Mouse (Mus musculus): ENCODE data around the gene Bcat2. TPM values are rescaled to one million over a fixed set of nuclear protein-coding genes. Genes with fewer than 3 reads are reported as not detected.

Gene Bcat2
- polyA plus RNA-seq, 2 experiments from 2014 or later = 40.9 to 56.9 TPM

DNA sequence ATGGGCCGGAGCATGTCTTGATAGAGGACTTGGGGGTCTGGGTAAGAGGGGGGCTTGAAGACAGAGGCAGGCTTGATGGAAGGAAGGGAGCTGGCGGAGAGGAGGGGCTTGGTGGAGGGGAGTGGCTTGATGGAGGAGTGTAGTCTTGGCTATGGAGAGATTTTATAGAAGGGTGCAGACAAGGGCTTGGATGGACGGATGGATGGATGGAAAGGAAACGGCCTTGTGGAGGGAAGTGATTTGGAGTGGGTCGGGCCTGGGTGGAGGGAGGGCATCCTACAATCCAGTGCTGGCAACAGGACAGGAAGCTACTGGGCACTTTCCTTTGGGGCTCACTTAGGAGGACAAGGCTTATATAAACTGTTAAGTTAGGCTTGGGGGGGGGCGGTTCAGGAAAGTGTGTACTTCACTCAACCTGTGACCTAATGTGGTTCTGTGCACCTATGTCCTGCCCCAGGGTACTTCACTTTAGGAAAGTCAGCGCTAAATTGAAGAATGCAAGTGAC, 56.7 kb downstream of the Bcat2 start:
- ATAC-seq = no peak

DNA sequence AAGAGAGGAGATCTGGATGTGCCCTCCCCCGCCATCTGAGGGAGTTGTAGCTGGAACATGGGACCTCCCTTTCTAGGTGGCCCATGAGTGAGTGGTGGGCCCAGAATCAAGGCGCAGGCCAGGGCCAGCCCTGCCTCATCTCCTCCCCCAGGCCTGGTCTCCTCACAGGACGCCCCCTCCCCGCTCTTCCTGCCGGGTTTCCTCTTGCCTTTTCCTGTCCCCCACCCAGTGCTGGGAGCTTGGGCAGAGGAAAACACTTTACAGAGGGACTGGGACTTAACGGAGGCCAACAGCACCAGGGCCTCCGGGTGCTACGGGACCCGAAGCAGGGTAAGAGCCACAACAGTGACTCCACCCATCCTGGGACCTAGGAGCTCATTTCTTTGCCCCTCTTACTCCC, 57.3 kb downstream of the Bcat2 start, which contains the start of gene Rasip1:
Gene Rasip1, plus strand, starts transcription at position 228 of the 400 bp plus-strand sequence.
- ATAC-seq = no peak

DNA sequence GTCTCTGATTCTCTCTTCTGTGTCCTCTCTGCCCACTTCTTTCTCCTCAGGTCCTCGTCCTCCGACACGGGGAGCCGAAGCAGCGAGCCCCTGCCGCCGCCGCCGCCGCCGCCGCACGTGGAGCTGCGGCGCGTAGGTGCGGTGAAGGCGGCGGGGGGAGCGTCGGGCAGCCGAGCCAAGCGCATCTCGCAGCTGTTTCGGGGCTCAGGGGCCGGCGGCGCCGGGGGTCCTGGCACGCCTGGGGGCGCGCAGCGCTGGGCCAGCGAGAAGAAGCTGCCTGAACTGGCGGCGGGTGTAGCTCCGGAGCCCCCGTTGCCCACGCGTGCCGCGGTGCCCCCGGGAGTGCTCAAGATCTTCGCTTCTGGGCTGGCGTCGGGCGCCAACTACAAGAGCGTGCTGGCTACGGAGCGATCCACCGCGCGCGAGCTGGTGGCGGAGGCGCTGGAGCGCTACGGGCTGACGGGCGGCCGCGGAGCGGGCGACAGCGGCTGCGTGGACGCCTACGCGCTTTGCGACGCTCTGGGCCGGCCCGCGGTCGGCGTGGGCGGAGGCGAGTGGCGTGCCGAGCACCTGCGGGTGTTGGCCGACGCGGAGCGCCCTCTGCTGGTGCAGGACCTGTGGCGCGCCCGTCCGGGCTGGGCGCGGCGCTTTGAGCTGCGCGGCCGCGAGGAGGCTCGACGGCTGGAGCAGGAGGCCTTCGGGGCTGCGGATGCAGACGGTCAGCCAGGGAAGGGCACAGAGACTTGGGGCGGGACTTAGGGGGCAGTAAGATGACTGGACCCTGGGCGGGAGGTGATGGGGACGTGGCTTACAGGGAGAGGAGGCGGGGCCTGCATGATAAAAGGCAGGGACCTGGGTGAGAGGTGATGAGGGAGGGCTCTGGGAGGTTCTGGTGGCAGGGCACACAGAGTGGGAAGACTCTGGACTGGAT, 58.7 kb downstream of the Bcat2 start:
- peak; percentile 89 for ATAC-seq

DNA sequence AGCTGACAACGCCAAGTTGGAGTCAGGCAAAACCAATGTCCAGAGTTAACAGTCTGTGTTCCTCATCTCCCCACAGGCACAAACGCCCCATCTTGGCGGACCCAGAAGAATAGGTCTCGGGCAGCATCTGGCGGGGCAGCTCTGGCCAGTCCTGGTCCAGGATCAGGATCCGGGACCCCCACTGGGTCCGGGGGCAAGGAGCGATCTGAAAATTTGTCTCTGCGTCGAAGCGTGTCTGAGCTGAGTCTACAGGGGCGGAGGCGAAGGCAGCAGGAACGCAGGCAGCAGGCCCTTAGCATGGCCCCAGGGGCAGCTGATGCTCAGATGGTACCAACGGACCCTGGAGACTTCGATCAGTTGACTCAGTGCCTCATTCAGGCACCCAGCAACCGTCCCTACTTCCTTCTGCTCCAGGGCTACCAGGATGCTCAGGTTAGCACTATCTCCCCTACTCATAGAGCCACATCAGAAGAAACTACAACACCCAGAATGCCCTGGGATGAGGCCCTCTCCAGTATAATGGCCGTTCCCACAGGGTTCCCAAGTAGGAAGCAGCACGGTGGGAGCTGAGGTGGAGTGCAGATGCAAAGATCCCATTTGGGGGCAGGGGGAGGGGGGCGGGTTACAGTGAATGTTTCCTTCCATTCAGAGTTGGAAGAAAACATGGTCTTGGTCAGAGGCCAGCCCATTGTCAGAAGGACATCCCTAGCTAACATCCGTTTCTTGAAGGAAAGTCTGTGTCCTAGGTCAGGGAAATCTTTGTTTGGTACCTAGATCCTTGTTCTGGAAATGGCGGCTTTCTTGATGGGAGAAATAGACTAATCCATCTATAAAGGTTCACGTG, 60.3 kb downstream of the Bcat2 start:
- no peak for ATAC-seq

DNA sequence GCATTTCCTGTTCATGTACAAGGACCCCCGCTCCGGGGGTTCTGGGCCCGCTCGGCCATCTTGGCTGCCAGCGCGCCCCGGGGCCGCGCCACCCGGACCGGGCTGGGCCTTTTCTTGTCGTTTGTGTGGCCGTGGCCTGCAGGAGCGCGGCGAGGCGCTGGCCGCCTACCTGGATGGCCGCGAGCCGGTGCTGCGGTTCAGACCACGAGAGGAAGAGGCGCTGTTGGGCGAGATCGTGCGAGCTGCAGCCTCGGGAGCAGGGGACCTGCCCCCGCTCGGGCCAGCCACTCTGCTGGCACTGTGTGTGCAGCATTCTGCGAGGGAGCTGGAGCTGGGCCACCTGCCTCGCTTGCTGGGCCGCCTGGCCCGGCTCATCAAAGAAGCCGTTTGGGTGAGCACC, 62.5 kb downstream of the Bcat2 start:
- no peak for ATAC-seq

DNA sequence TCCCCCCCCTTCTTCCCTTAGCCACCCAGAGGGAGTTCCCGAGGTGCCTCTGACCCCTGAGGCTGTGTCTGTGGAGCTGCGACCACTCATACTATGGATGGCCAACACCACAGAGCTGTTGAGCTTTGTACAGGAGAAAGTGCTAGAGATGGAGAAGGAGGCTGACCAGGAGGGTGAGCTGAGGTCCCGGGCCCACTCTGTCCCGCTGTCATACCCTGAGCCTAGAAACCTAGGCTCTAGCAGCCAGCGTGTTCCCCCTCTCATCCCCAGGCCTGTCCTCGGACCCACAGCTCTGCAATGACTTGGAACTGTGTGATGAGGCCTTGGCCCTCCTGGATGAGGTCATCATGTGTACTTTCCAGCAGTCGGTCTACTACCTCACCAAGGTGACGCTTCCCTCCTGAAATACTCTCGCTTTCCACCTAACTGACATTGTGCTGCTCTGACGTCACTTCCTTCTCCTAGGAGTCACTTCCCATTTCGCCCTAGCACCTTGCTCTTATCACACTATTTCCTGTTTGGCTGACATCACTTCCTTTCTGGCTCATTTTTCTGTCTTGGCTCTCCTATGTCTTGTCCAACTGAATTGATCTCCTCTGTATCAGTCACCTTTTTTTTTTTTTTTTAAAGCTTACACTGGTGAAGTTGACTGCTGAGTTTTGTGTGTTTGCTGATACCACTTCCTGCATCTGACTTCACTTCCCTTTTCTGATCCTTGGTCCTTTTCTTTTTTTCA, 65.2 kb downstream of the Bcat2 start:
- no peak for ATAC-seq

DNA sequence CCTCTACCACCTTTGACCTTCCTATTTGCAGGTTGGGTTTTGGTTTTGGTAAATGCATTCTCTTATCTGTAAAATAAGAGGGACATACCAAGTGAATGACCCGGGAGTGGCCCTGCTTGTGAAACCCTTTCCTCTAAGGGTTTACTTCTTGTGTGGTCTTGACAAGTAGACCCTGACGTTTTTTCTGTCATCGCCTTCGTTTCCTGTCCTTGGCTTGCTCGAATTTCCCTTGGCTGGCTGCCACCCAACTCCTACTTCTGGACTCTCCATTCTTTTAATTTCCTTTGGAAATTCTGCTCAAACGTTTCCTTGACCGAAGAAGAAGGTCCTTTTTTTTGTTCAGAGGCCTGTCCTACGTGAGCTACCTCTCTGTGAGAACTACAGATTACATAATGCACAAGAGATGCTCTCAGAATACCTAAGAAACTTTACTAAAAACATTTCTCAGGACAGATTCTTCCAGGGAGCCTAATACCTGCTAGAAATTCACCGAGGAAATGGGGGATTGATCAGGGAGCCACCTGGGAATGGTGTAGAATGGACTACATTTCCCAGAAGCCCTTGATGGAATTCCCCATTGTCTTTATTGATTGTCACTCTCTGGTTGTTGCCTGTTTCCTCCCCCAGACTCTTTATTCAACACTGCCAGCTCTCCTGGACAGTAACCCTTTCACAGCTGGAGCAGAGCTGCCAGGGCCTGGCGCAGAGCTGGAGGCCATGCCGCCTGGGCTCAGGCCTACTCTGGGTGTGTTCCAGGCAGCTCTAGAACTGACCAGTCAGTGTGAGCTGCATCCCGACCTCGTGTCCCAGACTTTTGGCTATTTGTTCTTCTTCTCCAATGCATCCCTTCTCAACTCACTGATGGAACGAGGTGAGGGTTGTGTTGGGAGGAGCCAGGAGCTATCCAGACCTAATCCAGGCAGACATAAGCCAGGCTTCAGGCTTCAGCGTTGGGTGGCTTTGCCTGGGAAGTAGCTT, 66.0 kb downstream of the Bcat2 start:
- no peak for ATAC-seq

DNA sequence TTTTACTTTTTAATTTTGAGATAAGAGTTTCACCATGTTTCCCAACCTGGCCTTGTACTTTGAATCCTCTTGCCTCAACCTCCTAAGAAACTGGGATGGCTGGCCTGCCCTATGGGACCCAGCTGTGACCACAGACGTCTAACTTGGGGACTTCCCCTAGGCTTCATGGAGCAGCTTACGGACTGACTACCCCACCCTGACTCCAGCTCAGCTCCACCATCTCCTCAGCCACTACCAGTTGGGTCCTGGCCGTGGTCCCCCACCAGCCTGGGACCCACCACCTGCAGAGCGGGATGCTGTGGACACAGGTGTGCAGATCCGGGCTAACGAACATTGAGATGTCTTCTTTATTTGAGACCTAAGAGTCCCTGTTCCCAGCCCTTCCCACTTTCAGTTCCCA, 67.8 kb downstream of the Bcat2 start:
- no peak for ATAC-seq

DNA sequence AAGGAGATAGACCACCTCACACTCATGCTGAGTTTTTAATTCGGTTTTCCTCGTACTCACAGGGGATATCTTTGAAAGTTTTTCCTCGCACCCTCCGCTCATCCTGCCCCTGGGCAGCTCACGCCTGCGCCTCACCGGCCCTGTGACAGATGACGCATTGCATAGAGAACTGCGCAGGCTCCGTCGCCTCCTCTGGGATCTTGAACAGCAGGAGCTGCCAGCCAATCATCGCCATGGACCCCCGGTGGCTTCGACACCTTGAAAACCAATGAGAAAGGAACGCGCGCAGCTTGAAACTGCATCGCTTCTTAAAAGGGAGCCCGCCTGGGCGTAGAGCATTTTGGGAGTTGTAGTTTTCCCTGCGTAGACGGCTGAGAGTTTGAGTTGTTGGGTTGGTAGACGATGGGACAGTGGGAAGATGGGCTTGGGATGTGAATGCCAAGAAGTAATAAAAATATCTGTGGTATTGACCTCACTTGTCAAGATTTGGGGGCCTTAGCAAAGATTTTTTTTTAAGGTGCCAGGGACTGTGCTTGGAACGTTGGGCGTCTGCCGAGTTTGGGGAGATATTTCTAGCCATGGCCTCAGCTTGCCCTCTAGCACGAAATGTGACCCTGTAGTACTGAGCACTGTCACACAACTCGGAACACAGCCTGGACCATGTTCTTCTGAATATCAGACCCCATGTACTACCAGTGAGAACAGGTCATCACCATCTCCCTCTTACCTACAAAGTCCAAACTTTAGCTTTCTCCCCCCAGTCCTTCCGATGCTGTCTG, 68.9 kb downstream of the Bcat2 start:
- ATAC-seq = no peak

Other genes with a start within 250 kb of the Bcat2 start
- 10 to 100 TPM; 21.7 to 27.8 TPM for gene Trpm4, start 236.4 kb upstream of the Bcat2 start, polyA plus RNA-seq (2017; shearing (Covaris generic))
- gene Hrc, start 234.9 kb upstream of the Bcat2 start, polyA plus RNA-seq (2017; shearing (Covaris generic)) = not detected
- gene Ppfia3, start 203.1 kb upstream of the Bcat2 start, polyA plus RNA-seq (2017; shearing (Covaris generic)) = not detected
- not detected for gene Lin7b, start 199.6 kb upstream of the Bcat2 start, polyA plus RNA-seq (2017; shearing (Covaris generic))
- gene Snrnp70, start 174.4 kb upstream of the Bcat2 start, polyA plus RNA-seq (2017; shearing (Covaris generic)) = 100 to 1,000 TPM in 1 of 2 experiments, 10 to 100 TPM in 1; 68.1 to 108 TPM
- not detected for gene Kcna7, start 164.5 kb upstream of the Bcat2 start, polyA plus RNA-seq (2017; shearing (Covaris generic))
- not detected for gene Ntf5, start 156.5 kb upstream of the Bcat2 start, polyA plus RNA-seq (2017; shearing (Covaris generic))
- not detected for gene Lhb, start 149.3 kb upstream of the Bcat2 start, polyA plus RNA-seq (2017; shearing (Covaris generic))
- gene Gys1, start 135.3 kb upstream of the Bcat2 start, polyA plus RNA-seq (2017; shearing (Covaris generic)) = 1 to 10 TPM; 9.3 to 9.8 TPM
- gene Ruvbl2, start 132.1 kb upstream of the Bcat2 start, polyA plus RNA-seq (2017; shearing (Covaris generic)) = 10 to 100 TPM; 47.4 to 51.2 TPM
- 1,000 to 10,000 TPM; 1,527 to 1,850 TPM for gene Ftl1, start 110.3 kb upstream of the Bcat2 start, polyA plus RNA-seq (2017; shearing (Covaris generic))
- gene Bax, start 103.3 kb upstream of the Bcat2 start, polyA plus RNA-seq (2017; shearing (Covaris generic)) = 100 to 1,000 TPM in 1 of 2 experiments, 10 to 100 TPM in 1; 94.5 to 202 TPM
- gene Tulp2, start 88.3 kb upstream of the Bcat2 start, polyA plus RNA-seq (2017; shearing (Covaris generic)) = under 1 TPM in 1 of 2 experiments, not detected in 1; 0.44 TPM
- not detected for gene Gm45808, start 83.3 kb upstream of the Bcat2 start, polyA plus RNA-seq (2017; shearing (Covaris generic))
- gene Dhdh, start 81.3 kb upstream of the Bcat2 start, polyA plus RNA-seq (2017; shearing (Covaris generic)) = 1 to 10 TPM in 1 of 2 experiments, under 1 TPM in 1; 0.61 to 1.3 TPM
- 100 to 1,000 TPM; 103 to 130 TPM for gene Nucb1, start 59.7 kb upstream of the Bcat2 start, polyA plus RNA-seq (2017; shearing (Covaris generic))
- 10 to 100 TPM; 27.5 to 33.4 TPM for gene Ppp1r15a, start 43.9 kb upstream of the Bcat2 start, polyA plus RNA-seq (2017; shearing (Covaris generic))
- under 1 TPM in 1 of 2 experiments, not detected in 1; 0.79 TPM for gene Plekha4, start 43.8 kb upstream of the Bcat2 start, polyA plus RNA-seq (2017; shearing (Covaris generic))
- not detected for gene Hsd17b14, start 15.3 kb upstream of the Bcat2 start, polyA plus RNA-seq (2017; shearing (Covaris generic))
- not detected for gene Fgf21, start 45.3 kb downstream of the Bcat2 start, polyA plus RNA-seq (2017; shearing (Covaris generic))
- not detected for gene Fut1, start 47.1 kb downstream of the Bcat2 start, polyA plus RNA-seq (2017; shearing (Covaris generic))
- not detected for gene Izumo1, start 51.7 kb downstream of the Bcat2 start, polyA plus RNA-seq (2017; shearing (Covaris generic))
- under 1 TPM in 1 of 2 experiments, not detected in 1; 0.50 TPM for gene Rasip1, start 57.3 kb downstream of the Bcat2 start, polyA plus RNA-seq (2017; shearing (Covaris generic))
- not detected for gene Mamstr, start 69.8 kb downstream of the Bcat2 start, polyA plus RNA-seq (2017; shearing (Covaris generic))
- gene Fut2, start 96.2 kb downstream of the Bcat2 start, polyA plus RNA-seq (2017; shearing (Covaris generic)) = not detected
- not detected for gene Ntn5, start 113.9 kb downstream of the Bcat2 start, polyA plus RNA-seq (2017; shearing (Covaris generic))
- gene Sec1, start 124.2 kb downstream of the Bcat2 start, polyA plus RNA-seq (2017; shearing (Covaris generic)) = not detected
- under 1 TPM in 1 of 2 experiments, not detected in 1; 0.51 TPM for gene Car11, start 129.7 kb downstream of the Bcat2 start, polyA plus RNA-seq (2017; shearing (Covaris generic))
- 1 to 10 TPM; 5.2 to 8.5 TPM for gene Dbp, start 134.9 kb downstream of the Bcat2 start, polyA plus RNA-seq (2017; shearing (Covaris generic))
- gene Rpl18, start 145.3 kb downstream of the Bcat2 start, polyA plus RNA-seq (2017; shearing (Covaris generic)) = 1,000 to 10,000 TPM; 2,566 to 2,766 TPM
- gene Sphk2, start 147.8 kb downstream of the Bcat2 start, polyA plus RNA-seq (2017; shearing (Covaris generic)) = 10 to 100 TPM; 10.2 to 19.6 TPM
- not detected for gene Fam83e, start 151.1 kb downstream of the Bcat2 start, polyA plus RNA-seq (2017; shearing (Covaris generic))
- gene Spaca4, start 155.7 kb downstream of the Bcat2 start, polyA plus RNA-seq (2017; shearing (Covaris generic)) = not detected
- gene Lmtk3, start 213.6 kb downstream of the Bcat2 start, polyA plus RNA-seq (2017; shearing (Covaris generic)) = not detected
- gene Sult2b1, start 214.5 kb downstream of the Bcat2 start, polyA plus RNA-seq (2017; shearing (Covaris generic)) = 1 to 10 TPM; 2.5 to 6.6 TPM
- 10 to 100 TPM; 13.0 to 14.4 TPM for gene Cyth2, start 244.4 kb downstream of the Bcat2 start, polyA plus RNA-seq (2017; shearing (Covaris generic))